Mouse (Mus musculus) limb, embryonic 14.5 days (tissue): Measurements from ENCODE around the gene Elmo3. TPM values are rescaled to one million over a fixed set of nuclear protein-coding genes. Genes with fewer than 3 reads are reported as not detected.
A peak's percentile ranks its signal among the peaks of the same experiment; 100 is the strongest.

Source experiments
- ATAC-seq: fragments of 200-750 bp; cut with Nextera tagmentation; 2 replicates; pipeline ENCODE4 v1.8.0; 2017; ENCODE audit warnings: low read depth, moderate number of reproducible peaks, moderate TSS enrichment; ENCODE audit not compliant: low FRiP score
- DNase-seq: peaks from one replicate; pipeline ENCODE4 v3.0.0-alpha.2; 2015; ENCODE audit warnings: low spot score
- H3K27ac ChIP-seq: fragments of 300-500 bp; sonication (generic); replicated peaks from 2 replicates; pipeline ENCODE4 v1.5.1; 2014; ENCODE audit warnings: low read depth, mild to moderate bottlenecking, low read length, moderate library complexity, mixed read lengths
- H3K27me3 ChIP-seq: fragments of 300-500 bp; sonication (generic); 2 replicates; pipeline ENCODE4 v1.6.1; 2014; ENCODE audit warnings: low read length, mixed read lengths; ENCODE audit not compliant: control insufficient read depth, insufficient read depth
- H3K36me3 ChIP-seq: fragments of 300-500 bp; sonication (generic); 2 replicates; pipeline ENCODE4 v1.6.1; 2014; ENCODE audit warnings: mild to moderate bottlenecking, low read length, moderate library complexity, mixed read lengths; ENCODE audit not compliant: control insufficient read depth, insufficient read depth
- H3K4me1 ChIP-seq: fragments of 300-500 bp; sonication (generic); 2 replicates; pipeline ENCODE4 v1.6.1; 2014; ENCODE audit warnings: antibody characterized with exemption, low read length, mixed read lengths; ENCODE audit not compliant: control insufficient read depth, insufficient read depth
- H3K4me2 ChIP-seq: fragments of 300-500 bp; sonication (generic); replicated peaks from 2 replicates; pipeline ENCODE4 v1.6.1; 2014; ENCODE audit warnings: low read depth, mild to moderate bottlenecking, low read length, moderate library complexity; ENCODE audit not compliant: severe bottlenecking
- H3K4me3 ChIP-seq: fragments of 300-500 bp; sonication (generic); replicated peaks from 2 replicates; pipeline ENCODE4 v1.5.1; 2014; ENCODE audit warnings: low read length
- H3K9ac ChIP-seq: fragments of 300-500 bp; sonication (generic); 2 replicates; pipeline ENCODE4 v1.6.1; 2014; ENCODE audit warnings: mild to moderate bottlenecking, low read depth, low read length, moderate library complexity; ENCODE audit not compliant: severe bottlenecking
- H3K9me3 ChIP-seq: fragments of 300-500 bp; sonication (generic); 2 replicates; pipeline ENCODE4 v1.6.1; 2016; ENCODE audit warnings: low read length; ENCODE audit not compliant: control insufficient read depth
- POLR2A ChIP-seq: fragments of 200-500 bp; IDR thresholded peaks from 2 replicates; pipeline ENCODE4 v1.8.0; 2012; ENCODE audit warnings: inconsistent platforms, mild to moderate bottlenecking, moderate library complexity, borderline replicate concordance; ENCODE audit not compliant: insufficient read depth, insufficient read length; ENCODE audit errors: extremely low read depth
- WGBS: fragments of 180-500 bp; shearing (Covaris S2); extraction: QIAGEN DNeasy Blood & Tissue Kit; methylation state at CpG from one replicate; pipeline ENCODE4 v1.1.7; 2014; 5-methylcytosine and 5-hydroxymethylcytosine counted together
- microRNA counts: library from miRNA; unstranded; fragments of <30 nt; microRNA quantifications from one replicate; lab custom pipeline; 2016
- microRNA-seq: library from miRNA; unstranded; fragments of <30 nt; microRNA quantifications from one replicate; pipeline ENCODE4, GENCODE M21; 2016
- polyA plus RNA-seq, 2 experiments: library from polyadenylated mRNA; depleted of rRNA in 1 of 2; stranded (reverse) in 1 of 2; unstranded in 1 of 2; fragments of >200 nt; fragmentation: Nextera tagmentation in 1 of 2; extraction: Ambion mirVana in 1 of 2; gene quantifications; 2 replicates each; pipeline versions ENCODE4 v1.2.1 to v1.2.3; 2012 to 2014

Elmo3 gene
- polyA plus RNA-seq, 2 experiments: 7.3 to 8.8 TPM

DNA sequence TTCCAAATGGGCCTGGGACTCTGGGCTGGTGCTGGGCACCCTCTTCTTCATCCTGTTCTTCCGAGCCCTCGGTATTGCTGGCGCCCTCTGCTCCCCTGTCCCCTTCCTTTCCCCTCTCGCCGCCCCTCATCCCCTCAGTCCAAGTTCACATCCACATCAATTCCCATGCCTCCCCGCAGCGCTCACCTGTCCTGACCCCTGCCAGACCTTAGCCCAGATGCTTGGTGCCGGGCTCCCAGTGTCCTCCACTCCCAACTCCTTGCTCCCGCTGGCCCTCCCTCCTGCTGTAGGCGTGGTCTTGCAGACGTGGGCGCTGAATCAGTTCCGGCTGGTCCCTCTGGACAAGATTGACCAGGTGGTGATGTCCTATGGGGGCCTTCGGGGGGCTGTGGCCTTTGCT, 51.3 kb downstream of the Elmo3 start:
- no peak overlapping the region for H3K4me2 ChIP-seq
- peaks cover 5% of the 10 kb centered on the region; the same call in 1 of the 2 replicates for H3K4me1 ChIP-seq
- WGBS: 91% methylated on average over 14 of the region's 14 CpGs
- peaks cover 41% of the 10 kb centered on the region for H3K36me3 ChIP-seq
- H3K27ac ChIP-seq: no peak overlapping the region
- H3K4me3 ChIP-seq: no peak overlapping the region
- TF ChIP-seq POLR2A: no peak
- H3K9me3 ChIP-seq: no peaks in the 10 kb centered on the region
- no peak for DNase-seq
- no peaks in the 10 kb centered on the region for H3K27me3 ChIP-seq
- H3K9ac ChIP-seq: no peak overlapping the region
- ATAC-seq: no peak

DNA sequence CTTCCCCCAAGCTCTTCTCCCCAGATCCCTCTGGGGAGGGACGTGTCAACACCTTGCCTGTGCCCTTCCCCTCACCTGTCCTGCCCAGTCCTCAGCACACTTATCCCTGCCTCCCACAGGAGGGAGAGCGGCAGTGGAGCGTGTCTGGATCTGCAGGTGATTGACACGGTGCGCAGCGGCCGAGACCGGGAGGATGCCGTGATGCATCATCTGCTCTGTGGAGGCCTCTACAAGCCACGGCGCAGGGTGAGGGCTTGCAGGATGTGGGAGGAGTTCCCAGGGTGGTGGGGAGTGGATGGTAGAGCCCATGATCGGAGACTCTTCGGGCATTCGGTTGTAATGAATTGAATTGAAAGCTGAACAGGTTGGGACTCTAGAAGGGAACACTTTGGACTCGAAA, 53.8 kb downstream of the Elmo3 start:
- Histone ChIP-seq H3K9me3 (no peaks in the 10 kb centered on the region), H3K4me3 (no peak overlapping the region), H3K27ac (no peak overlapping the region), H3K4me1 (no peaks in the 10 kb centered on the region; the same call in 1 of the 2 replicates), H3K4me2 (no peak overlapping the region), H3K9ac (no peak overlapping the region), H3K36me3 (peaks cover 37% of the 10 kb centered on the region), H3K27me3 (no peaks in the 10 kb centered on the region)
- no peak for DNase-seq
- no peak for TF ChIP-seq POLR2A
- ATAC-seq: no peak
- 75% methylated on average over 15 of the region's 15 CpGs for WGBS

DNA sequence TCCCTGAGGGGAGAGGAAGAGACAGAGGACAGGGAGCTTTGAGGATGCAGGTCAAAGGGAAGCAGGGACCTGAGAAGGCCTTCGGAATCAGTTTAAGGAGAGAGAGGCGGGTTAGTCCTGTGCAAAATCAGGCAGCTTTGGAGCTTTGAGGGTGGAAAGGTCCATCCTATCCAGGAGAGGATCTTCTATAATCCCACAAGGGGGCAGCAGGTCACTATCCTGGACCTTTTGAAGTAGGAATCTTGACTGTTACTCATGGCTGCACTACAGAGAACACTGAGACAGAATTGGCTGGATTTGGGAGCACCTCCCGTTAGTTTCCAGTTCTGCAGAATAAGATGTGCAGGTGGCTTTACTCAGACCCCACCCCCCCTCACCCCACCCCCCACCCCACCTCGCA, 54.2 kb downstream of the Elmo3 start:
- ATAC-seq (no peak), DNase-seq (peak; percentile 71)
- H3K4me1 ChIP-seq: no peaks in the 10 kb centered on the region
- no peaks in the 10 kb centered on the region for H3K9me3 ChIP-seq
- no peak overlapping the region for H3K4me3 ChIP-seq
- no peak overlapping the region for H3K9ac ChIP-seq
- H3K27ac ChIP-seq: no peak overlapping the region
- H3K4me2 ChIP-seq: no peak overlapping the region
- peaks cover 42% of the 10 kb centered on the region for H3K36me3 ChIP-seq
- 36% methylated on average over 4 of the region's 4 CpGs for WGBS
- H3K27me3 ChIP-seq: no peaks in the 10 kb centered on the region
- no peak for TF ChIP-seq POLR2A

MicroRNA genes within 50 kb of the gene (microRNA counts, 519-probe panel; counts per million panel counts)
- 1,663 counts per million, percentile 15 among the panel's probes with 10 or more counts for microRNA mmu-miR-328 (lab: Ali Mortazavi, UCI)

Small RNA genes within 50 kb of the gene (microRNA-seq; reads per million reads assigned to microRNA genes)
- gene Gm27320 (not detected), gene Mir328 (131 reads per million, percentile 49 among the genes with 10 or more reads in this experiment)

Other genes starting within 250 kb of the Elmo3 start
- gene Ces3b, start 221.8 kb upstream of the Elmo3 start, polyA plus RNA-seq (2012; rRNA removed): not detected in 2 replicates
- gene Ces3b, start 221.8 kb upstream of the Elmo3 start, polyA plus RNA-seq (2014; fragmentation: Nextera tagmentation; extraction: Ambion mirVana): not detected in 2 replicates
- 0.05 TPM in 1 of 2 replicates, not detected in the other for gene Ces4a, start 173.8 kb upstream of the Elmo3 start, polyA plus RNA-seq (2012; rRNA removed)
- gene Ces4a, start 173.8 kb upstream of the Elmo3 start, polyA plus RNA-seq (2014; fragmentation: Nextera tagmentation; extraction: Ambion mirVana): not detected in 2 replicates
- gene Cbfb, start 134.9 kb upstream of the Elmo3 start, polyA plus RNA-seq (2012; rRNA removed): 75.2 and 82.4 TPM in 2 replicates
- 101 and 119 TPM in 2 replicates for gene Cbfb, start 134.9 kb upstream of the Elmo3 start, polyA plus RNA-seq (2014; fragmentation: Nextera tagmentation; extraction: Ambion mirVana)
- 30.1 and 32.8 TPM in 2 replicates for gene D230025D16Rik, start 80.5 kb upstream of the Elmo3 start, polyA plus RNA-seq (2012; rRNA removed)
- gene D230025D16Rik, start 80.5 kb upstream of the Elmo3 start, polyA plus RNA-seq (2014; fragmentation: Nextera tagmentation; extraction: Ambion mirVana): 27.3 and 31.5 TPM in 2 replicates
- gene B3gnt9, start 50.4 kb upstream of the Elmo3 start, polyA plus RNA-seq (2012; rRNA removed): 40.8 and 52.7 TPM in 2 replicates
- 38.9 and 42.9 TPM in 2 replicates for gene B3gnt9, start 50.4 kb upstream of the Elmo3 start, polyA plus RNA-seq (2014; fragmentation: Nextera tagmentation; extraction: Ambion mirVana)
- 12.8 and 13.6 TPM in 2 replicates for gene Tradd, start 41.0 kb upstream of the Elmo3 start, polyA plus RNA-seq (2012; rRNA removed)
- gene Tradd, start 41.0 kb upstream of the Elmo3 start, polyA plus RNA-seq (2014; fragmentation: Nextera tagmentation; extraction: Ambion mirVana): 26.2 and 26.3 TPM in 2 replicates
- gene Fbxl8, start 41.0 kb upstream of the Elmo3 start, polyA plus RNA-seq (2012; rRNA removed): 4.0 and 5.6 TPM in 2 replicates
- 2.9 and 3.7 TPM in 2 replicates for gene Fbxl8, start 41.0 kb upstream of the Elmo3 start, polyA plus RNA-seq (2014; fragmentation: Nextera tagmentation; extraction: Ambion mirVana)
- gene Hsf4, start 35.8 kb upstream of the Elmo3 start, polyA plus RNA-seq (2012; rRNA removed): 0.47 and 0.62 TPM in 2 replicates
- 0.14 TPM in 1 of 2 replicates, not detected in the other for gene Hsf4, start 35.8 kb upstream of the Elmo3 start, polyA plus RNA-seq (2014; fragmentation: Nextera tagmentation; extraction: Ambion mirVana)
- gene Nol3, start 29.5 kb upstream of the Elmo3 start, polyA plus RNA-seq (2012; rRNA removed): 2.0 and 2.3 TPM in 2 replicates
- gene Nol3, start 29.5 kb upstream of the Elmo3 start, polyA plus RNA-seq (2014; fragmentation: Nextera tagmentation; extraction: Ambion mirVana): 2.3 and 3.3 TPM in 2 replicates
- 30.1 and 37.8 TPM in 2 replicates for gene 4931428F04Rik, start 15.7 kb upstream of the Elmo3 start, polyA plus RNA-seq (2012; rRNA removed)
- 9.9 and 12.1 TPM in 2 replicates for gene 4931428F04Rik, start 15.7 kb upstream of the Elmo3 start, polyA plus RNA-seq (2014; fragmentation: Nextera tagmentation; extraction: Ambion mirVana)
- gene Exoc3l, start 9.5 kb upstream of the Elmo3 start, polyA plus RNA-seq (2012; rRNA removed): 14.4 and 16.3 TPM in 2 replicates
- gene Exoc3l, start 9.5 kb upstream of the Elmo3 start, polyA plus RNA-seq (2014; fragmentation: Nextera tagmentation; extraction: Ambion mirVana): 7.4 and 9.8 TPM in 2 replicates
- 136 and 180 TPM in 2 replicates for gene E2f4, start 7.9 kb upstream of the Elmo3 start, polyA plus RNA-seq (2012; rRNA removed)
- 76.2 and 78.4 TPM in 2 replicates for gene E2f4, start 7.9 kb upstream of the Elmo3 start, polyA plus RNA-seq (2014; fragmentation: Nextera tagmentation; extraction: Ambion mirVana)
- 3.2 and 4.8 TPM in 2 replicates for gene Lrrc29, start 20.7 kb downstream of the Elmo3 start, polyA plus RNA-seq (2012; rRNA removed)
- gene Lrrc29, start 20.7 kb downstream of the Elmo3 start, polyA plus RNA-seq (2014; fragmentation: Nextera tagmentation; extraction: Ambion mirVana): 1.9 and 2.5 TPM in 2 replicates
- 135 and 143 TPM in 2 replicates for gene Tmem208, start 20.8 kb downstream of the Elmo3 start, polyA plus RNA-seq (2012; rRNA removed)
- gene Tmem208, start 20.8 kb downstream of the Elmo3 start, polyA plus RNA-seq (2014; fragmentation: Nextera tagmentation; extraction: Ambion mirVana): 126 and 135 TPM in 2 replicates
- 24.4 and 30.7 TPM in 2 replicates for gene Fhod1, start 42.4 kb downstream of the Elmo3 start, polyA plus RNA-seq (2012; rRNA removed)
- 2.7 and 2.8 TPM in 2 replicates for gene Fhod1, start 42.4 kb downstream of the Elmo3 start, polyA plus RNA-seq (2014; fragmentation: Nextera tagmentation; extraction: Ambion mirVana)
- gene Slc9a5, start 43.2 kb downstream of the Elmo3 start, polyA plus RNA-seq (2012; rRNA removed): 43.5 and 58.8 TPM in 2 replicates
- gene Slc9a5, start 43.2 kb downstream of the Elmo3 start, polyA plus RNA-seq (2014; fragmentation: Nextera tagmentation; extraction: Ambion mirVana): 5.6 and 6.5 TPM in 2 replicates
- 3.9 and 5.5 TPM in 2 replicates for gene Plekhg4, start 67.7 kb downstream of the Elmo3 start, polyA plus RNA-seq (2012; rRNA removed)
- 0.55 and 1.2 TPM in 2 replicates for gene Plekhg4, start 67.7 kb downstream of the Elmo3 start, polyA plus RNA-seq (2014; fragmentation: Nextera tagmentation; extraction: Ambion mirVana)
- gene Kctd19, start 107.9 kb downstream of the Elmo3 start, polyA plus RNA-seq (2012; rRNA removed): 0.04 TPM in 1 of 2 replicates, not detected in the other
- 0.18 TPM in 1 of 2 replicates, not detected in the other for gene Kctd19, start 107.9 kb downstream of the Elmo3 start, polyA plus RNA-seq (2014; fragmentation: Nextera tagmentation; extraction: Ambion mirVana)
- gene Lrrc36, start 108.0 kb downstream of the Elmo3 start, polyA plus RNA-seq (2012; rRNA removed): 0.84 and 1.0 TPM in 2 replicates
- gene Lrrc36, start 108.0 kb downstream of the Elmo3 start, polyA plus RNA-seq (2014; fragmentation: Nextera tagmentation; extraction: Ambion mirVana): 0.58 and 0.62 TPM in 2 replicates
- 107 and 130 TPM in 2 replicates for gene Tppp3, start 165.9 kb downstream of the Elmo3 start, polyA plus RNA-seq (2012; rRNA removed)
- gene Tppp3, start 165.9 kb downstream of the Elmo3 start, polyA plus RNA-seq (2014; fragmentation: Nextera tagmentation; extraction: Ambion mirVana): 123 and 164 TPM in 2 replicates
- 72.3 and 90.2 TPM in 2 replicates for gene Zdhhc1, start 191.3 kb downstream of the Elmo3 start, polyA plus RNA-seq (2012; rRNA removed)
- gene Zdhhc1, start 191.3 kb downstream of the Elmo3 start, polyA plus RNA-seq (2014; fragmentation: Nextera tagmentation; extraction: Ambion mirVana): 36.8 and 42.9 TPM in 2 replicates
- 3.3 and 6.4 TPM in 2 replicates for gene Hsd11b2, start 213.2 kb downstream of the Elmo3 start, polyA plus RNA-seq (2012; rRNA removed)
- 1.7 and 2.2 TPM in 2 replicates for gene Hsd11b2, start 213.2 kb downstream of the Elmo3 start, polyA plus RNA-seq (2014; fragmentation: Nextera tagmentation; extraction: Ambion mirVana)